Mouse (Mus musculus) cortical plate, adult 2 months (tissue): ENCODE results near the gene Olfr1274-ps.
"Not testable (repeated sequence)": the region's sequence is repeated elsewhere in the genome, so short reads cannot be mapped to it uniquely, and the experiment has no call there.

Source experiments
- CTCF ChIP-seq: fragments of 200-500 bp; IDR thresholded peaks from 2 replicates; pipeline ENCODE4 v1.5.1; 2011; ENCODE audit warnings: mild to moderate bottlenecking, control low read depth, low read length; ENCODE audit not compliant: insufficient read depth; ENCODE audit errors: extremely low read depth
- POLR2A ChIP-seq: fragments of 200-500 bp; IDR thresholded peaks from 2 replicates; pipeline ENCODE4 v1.6.1; 2011; ENCODE audit warnings: mild to moderate bottlenecking, low read length, control low read depth; ENCODE audit not compliant: insufficient read depth; ENCODE audit errors: extremely low read depth

- not testable (repeated sequence) for TF ChIP-seq POLR2A, CTCF
Measured at GRCm38 (mm10) chr2:90398633-90399107, at the start of gene Olfr1274-ps.
